Mouse (Mus musculus): Measurements from ENCODE around the gene Pask. TPM values are rescaled to one million over a fixed set of nuclear protein-coding genes. Genes with fewer than 3 reads are reported as not detected.

Gene Pask
- total RNA-seq, 2 experiments from 2014 or later: 11.4 to 15.9 TPM

DNA sequence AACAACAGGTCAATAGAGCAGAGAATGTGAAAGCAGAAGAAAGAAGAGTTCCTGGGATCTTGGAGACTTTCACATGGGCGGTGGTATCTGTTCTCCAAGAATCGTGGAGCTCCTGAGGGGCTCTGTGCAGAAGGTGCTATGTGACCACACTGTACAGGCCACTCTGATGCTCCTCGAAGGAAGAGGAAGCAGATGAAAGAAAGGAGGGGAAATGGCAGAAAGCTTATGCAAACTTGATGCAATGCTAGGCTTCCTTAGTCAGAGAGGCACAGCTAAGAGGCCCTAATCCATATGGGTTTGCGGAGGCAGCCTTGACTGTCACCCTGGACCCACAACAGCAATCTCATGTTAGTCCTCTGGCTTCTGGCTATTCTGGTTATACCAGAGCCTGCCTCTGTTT lies 52.3 kb downstream of the Pask start:
- DNase-seq (ENCODE audit: low spot score in 2 of 2): no peak

DNA sequence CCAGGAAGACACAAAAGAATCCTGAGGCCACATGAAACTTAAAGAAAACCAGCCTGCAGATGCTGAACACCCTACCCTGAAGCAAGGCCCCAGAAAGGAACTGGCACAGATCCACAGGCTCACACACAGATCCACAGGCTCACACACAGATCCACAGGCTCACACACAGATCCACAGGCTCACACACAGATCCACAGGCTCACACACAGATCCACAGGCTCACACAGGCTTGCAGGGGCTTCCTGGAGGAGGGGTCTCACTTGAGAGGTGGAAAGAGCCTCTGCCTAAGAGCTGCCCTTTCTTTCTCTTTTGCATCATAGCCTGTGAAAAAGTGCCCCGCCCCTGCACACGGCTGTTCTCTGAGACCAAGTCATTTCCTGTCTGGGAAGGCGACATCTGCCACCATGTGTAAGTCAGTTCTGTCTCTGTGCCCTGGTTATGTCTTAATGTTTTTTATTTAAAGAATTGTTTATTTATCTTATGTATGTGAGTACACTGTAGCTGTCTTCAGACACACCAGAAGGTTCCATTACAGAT lies 53.5 kb downstream of the Pask start:
- DNase-seq (ENCODE audit: low spot score in 2 of 2): no peak

DNA sequence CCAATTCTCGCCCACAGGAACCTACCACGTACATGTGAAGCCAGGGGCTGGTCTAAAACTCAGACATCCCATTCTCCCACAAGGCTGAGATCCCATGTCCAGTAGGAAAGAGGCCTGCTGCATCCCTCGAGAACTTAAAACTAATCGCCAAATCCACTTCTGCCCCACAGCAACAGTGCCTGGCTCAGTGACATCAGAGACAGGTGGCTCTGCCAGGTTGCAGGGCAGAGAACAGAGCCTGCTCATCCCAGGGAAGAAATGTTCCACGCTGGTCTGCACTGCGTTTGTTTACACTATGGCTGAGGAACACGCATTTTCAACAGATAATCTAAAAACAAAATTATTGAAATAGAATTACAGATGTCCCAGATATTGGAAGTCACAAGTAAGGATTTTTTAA lies 66.2 kb downstream of the Pask start:
- no peak for DNase-seq (ENCODE audit: low spot score in 2 of 2)

DNA sequence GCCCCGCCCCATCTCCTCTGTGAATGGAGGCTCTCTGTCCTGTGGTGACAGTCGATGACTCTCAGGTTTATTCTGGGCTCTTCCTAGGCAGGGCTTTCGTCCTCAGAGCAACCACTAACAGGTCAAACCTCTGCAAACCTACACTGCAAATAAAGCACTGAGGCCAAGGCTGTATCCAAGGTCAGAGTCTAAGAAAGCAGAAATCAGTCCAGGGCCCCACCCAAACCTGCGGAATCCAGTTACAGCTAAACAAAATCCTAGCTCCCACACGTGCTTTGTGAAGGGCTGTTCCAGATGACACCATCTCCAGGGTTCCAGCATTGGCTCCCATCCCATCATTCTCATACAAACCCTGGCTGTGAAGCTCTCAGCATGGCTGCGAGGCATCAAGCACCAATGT lies 67.7 kb downstream of the Pask start:
- no peak for DNase-seq (ENCODE audit: low spot score in 2 of 2)

DNA sequence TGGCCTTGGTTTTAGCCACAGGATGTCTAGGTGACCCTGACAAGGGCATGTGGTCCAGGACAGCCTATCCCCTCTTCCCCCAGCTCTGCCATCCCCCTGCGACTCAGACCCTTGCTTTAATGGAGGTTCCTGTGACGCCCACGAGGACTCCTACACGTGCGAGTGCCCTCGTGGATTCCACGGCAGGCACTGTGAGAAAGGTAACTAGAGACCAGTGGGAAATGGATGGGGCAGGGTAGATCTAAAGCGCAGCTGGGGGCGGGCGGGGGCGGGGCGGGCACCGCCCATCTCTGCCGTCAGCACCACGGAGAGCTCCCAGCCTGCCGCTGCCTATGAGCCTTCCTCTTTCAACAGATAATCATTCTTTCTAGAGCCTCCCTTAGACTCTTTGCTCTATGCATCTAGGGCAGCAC lies 70.9 kb downstream of the Pask start:
- no peak for DNase-seq (ENCODE audit: low spot score in 2 of 2)

DNA sequence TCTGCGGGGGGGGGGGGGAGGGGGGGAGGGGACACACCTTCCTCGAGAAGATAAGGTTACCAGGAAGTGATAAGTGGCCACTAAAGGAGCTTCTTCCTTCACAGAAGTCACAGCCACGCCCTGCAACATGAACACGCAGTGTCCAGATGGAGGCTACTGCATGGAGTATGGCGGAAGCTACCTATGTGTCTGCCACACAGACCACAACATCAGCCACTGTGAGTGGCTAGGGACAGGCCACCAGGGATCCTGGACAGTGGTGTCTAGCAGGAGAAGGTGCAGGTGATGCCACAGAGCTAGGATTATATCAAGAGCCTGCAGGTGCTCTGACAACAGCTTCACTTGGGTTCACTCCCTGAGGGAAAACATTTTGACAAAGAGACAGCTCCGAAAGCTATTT lies 71.5 kb downstream of the Pask start:
- no peak for DNase-seq (ENCODE audit: low spot score in 2 of 2)

DNA sequence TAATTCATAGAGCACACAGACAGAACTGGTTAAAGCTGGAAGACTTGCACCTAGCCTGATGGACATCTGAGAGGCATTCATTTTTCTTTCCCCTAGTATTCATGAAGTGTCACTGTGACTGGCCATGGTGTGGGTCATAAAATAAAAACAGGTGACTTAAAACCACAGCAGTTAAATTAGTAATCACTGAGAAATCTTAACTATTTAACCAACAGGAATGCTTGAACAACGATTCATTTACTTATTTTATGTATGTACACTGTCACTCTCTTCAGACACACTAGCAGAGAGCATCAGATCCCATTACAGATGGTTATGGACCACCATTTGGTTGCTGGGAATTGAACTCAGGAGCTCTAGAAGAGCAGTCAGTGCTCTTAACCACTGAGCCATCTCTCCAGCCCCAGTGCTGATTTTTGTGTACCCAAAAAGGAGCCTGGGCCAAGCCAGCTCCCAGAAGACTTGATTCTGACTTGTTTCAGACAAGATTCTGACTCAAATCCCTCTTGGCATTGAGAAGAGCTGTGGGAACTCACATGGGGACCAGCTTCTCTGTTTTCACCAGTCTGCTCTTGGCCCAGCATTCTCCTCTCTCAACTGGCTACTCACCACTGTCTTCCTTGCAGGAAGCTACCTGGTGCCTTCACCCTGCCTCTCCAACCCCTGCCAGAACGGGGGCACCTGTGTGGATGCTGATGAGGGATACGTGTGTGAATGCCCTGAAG lies 72.6 kb downstream of the Pask start:
- no peak for DNase-seq (ENCODE audit: low spot score in 2 of 2)

DNA sequence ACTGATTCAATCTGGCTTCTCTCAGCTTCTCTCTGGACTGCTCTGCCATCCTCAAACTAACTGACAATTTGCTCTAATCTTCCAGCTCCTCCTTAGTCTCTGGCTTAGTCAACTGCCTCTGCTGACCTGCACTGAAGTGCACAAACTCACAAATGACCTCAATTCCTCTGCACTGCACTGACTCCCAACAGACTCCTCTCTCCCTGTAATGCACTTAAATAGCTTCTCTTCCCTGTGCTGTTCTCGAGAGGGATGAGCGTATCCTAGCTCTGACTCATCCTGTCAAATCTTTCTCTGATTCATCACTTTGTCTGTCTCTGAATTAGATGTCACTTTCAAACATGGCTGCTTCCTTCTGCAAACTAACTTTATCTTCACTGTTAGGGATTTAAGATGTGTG lies 75.0 kb downstream of the Pask start:
- DNase-seq (ENCODE audit: low spot score in 2 of 2): no peak

DNA sequence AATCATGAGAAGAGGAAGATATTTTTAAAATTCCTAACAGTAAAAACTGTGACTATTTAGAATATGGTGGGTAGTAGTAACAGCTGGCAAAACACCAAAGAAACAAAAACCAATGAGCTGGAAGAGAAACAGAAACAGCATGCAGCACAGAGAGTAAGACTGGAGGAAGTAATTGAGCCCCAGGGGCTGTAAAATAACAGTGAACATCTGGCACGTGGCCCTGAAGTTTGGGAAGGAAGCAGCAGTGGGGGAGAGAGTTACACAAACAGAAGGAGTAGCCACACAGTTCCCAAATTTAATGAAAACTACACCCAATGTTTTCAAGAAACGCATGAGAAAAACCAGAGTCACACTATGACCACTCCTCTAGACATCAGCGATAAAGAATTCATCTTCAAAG lies 76.1 kb downstream of the Pask start:
- DNase-seq (ENCODE audit: low spot score in 2 of 2): no peak

Small RNA genes within 50 kb of the gene (microRNA-seq; reads per million reads assigned to microRNA genes)
- not detected for gene Mir6345
- not detected for gene Mir6901
- gene Mir6902: not detected

Other genes with a start within 250 kb of the Pask start
- 10 to 100 TPM; 36.0 to 45.0 TPM for gene Kif1a, start 241.5 kb downstream of the Pask start, total RNA-seq (2021)
- 10 to 100 TPM in 1 of 2 experiments, under 1 TPM in 1; 0.70 to 18.8 TPM for gene Agxt, start 208.2 kb downstream of the Pask start, total RNA-seq (2021)
- gene 2310007B03Rik, start 182.5 kb downstream of the Pask start, total RNA-seq (2021): under 1 TPM in 1 of 2 experiments, not detected in 1; 0.42 TPM
- gene Crocc2, start 174.8 kb downstream of the Pask start, total RNA-seq (2021): under 1 TPM; 0.31 TPM
- 10 to 100 TPM; 27.0 to 28.8 TPM for gene Sned1, start 107.6 kb downstream of the Pask start, total RNA-seq (2021)
- 10 to 100 TPM; 30.1 to 30.3 TPM for gene Mterf4, start 37.6 kb downstream of the Pask start, total RNA-seq (2021)
- gene Ppp1r7, start 628 bp downstream of the Pask start, total RNA-seq (2021): 10 to 100 TPM; 30.6 to 35.3 TPM
- gene Ano7, start 30.4 kb upstream of the Pask start, total RNA-seq (2021): not detected
- gene Hdlbp, start 135.3 kb upstream of the Pask start, total RNA-seq (2021): 100 to 1,000 TPM; 306 to 308 TPM
- 10 to 100 TPM; 19.3 to 22.9 TPM for gene Farp2, start 168.6 kb upstream of the Pask start, total RNA-seq (2021)

Data from adrenal gland, postnatal 4 days (tissue).